In the genomic region with DNA sequence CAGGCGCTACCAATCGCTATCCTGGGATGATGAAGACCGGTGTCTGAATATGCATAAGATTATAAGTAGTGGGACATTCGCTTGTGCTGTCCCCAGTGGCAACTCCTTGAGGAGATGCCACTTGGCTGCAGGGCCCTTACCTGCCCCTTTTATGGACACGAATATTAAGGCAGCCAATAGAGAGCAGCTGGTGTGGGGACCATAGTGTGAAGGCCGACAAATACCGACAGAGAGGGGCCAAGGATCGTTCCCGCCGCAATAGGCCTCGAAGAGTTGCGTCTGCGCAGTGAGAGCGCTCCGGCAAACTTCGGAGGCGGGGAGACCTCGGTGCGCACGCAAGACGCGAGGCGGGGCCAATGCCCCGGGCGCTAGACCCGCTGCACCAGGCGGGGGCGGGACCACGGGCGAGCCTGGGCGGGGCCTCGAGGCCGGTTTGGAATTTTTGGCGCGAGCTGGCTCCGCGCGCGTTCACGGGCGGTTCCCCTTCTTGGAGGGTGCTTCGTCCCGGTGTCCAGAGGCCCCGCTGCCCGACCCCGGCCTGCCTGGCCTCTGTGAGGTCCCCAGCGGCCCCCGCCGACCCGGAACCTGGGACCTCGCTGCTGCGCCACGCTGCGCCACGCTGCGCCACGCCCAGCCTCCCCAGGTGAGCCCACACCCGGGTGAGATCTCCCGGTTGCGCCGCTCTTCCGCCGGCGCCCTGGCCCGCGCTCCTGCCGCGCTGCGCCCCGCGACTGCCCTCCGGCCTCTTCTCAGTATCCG, we compare ENCODE assay signal across 8 mouse cellular contexts. TPM values are rescaled to one million over a fixed set of nuclear protein-coding genes. Genes with fewer than 3 reads are reported as not detected.
DNase-seq lines count a peak whose midpoint lies in the region; ATAC-seq and TF ChIP-seq lines count a peak whose summit lies in the region.

A gene (plus strand): TSS at position 338 of the 759 bp plus-strand sequence.

- TF ChIP-seq EP300 in lung, postnatal 0 days (IDR thresholded peaks at IDR 0.05): no peak

- H3K27me3 ChIP-seq in hindbrain, embryonic 10.5 days (ENCODE audit: insufficient read depth, poor library complexity, severe bottlenecking): peaks cover 2% of the 10 kb centered on the region; the same call in 1 of the 2 replicates
- H3K27me3 ChIP-seq in lung, postnatal 0 days (replicated peaks; ENCODE audit: insufficient read depth, low read length): no peaks in the 10 kb centered on the region

- H3K4me3 ChIP-seq in hindbrain, embryonic 10.5 days: peak within 1 kb of the TSS; percentile 88
- peak within 1 kb of the TSS; percentile 81 for H3K4me3 ChIP-seq in lung, postnatal 0 days (ENCODE audit: low read depth, low read length)

- no peaks in the 10 kb centered on the region for H3K36me3 ChIP-seq in hindbrain, embryonic 10.5 days
- no peaks in the 10 kb centered on the region for H3K36me3 ChIP-seq in lung, postnatal 0 days (ENCODE audit: insufficient read depth, low read length)

- H3K27ac ChIP-seq in hindbrain, embryonic 10.5 days: peak within 1 kb of the TSS; percentile 92
- H3K27ac ChIP-seq in lung, postnatal 0 days (ENCODE audit: low read length): peak within 1 kb of the TSS; percentile 84

- peaks cover 21% of the 10 kb centered on the region for H3K4me1 ChIP-seq in hindbrain, embryonic 10.5 days (replicated peaks)
- peaks cover 3% of the 10 kb centered on the region; the same call in 1 of the 2 replicates for H3K4me1 ChIP-seq in lung, postnatal 0 days (ENCODE audit: insufficient read depth, low read depth, low read length)

- peak; percentile 76 for DNase-seq in MEL-GATA-1-ER (ENCODE audit: extremely low read depth, low read depth)
- DNase-seq in cerebellum, adult 8-10 months: peak; percentile 94
- DNase-seq in hindbrain, embryonic 10.5 days (ENCODE audit: low spot score): peak; percentile 95
- peak; percentile 92 for DNase-seq in layer of hippocampus, adult 9-11 months
- peak; percentile 96 for DNase-seq in lung, postnatal 0 days (ENCODE audit: low spot score)
- peak; percentile 93 for DNase-seq in ovary, postnatal 14 days (ENCODE audit: low spot score)
- DNase-seq in thymus, postnatal 14 days: peak; percentile 97

- peak; percentile 89 for ATAC-seq in frontal cortex, adult (ENCODE audit: low TSS enrichment)
- ATAC-seq in lung, postnatal 0 days: peak; percentile 95

- peak within 1 kb of the TSS; percentile 36; the same call in 1 of the 2 replicates for H3K9ac ChIP-seq in lung, postnatal 0 days (replicated peaks; ENCODE audit: low read depth)

- H3K9me3 ChIP-seq in hindbrain, embryonic 10.5 days: no peaks in the 10 kb centered on the region
- H3K9me3 ChIP-seq in lung, postnatal 0 days (ENCODE audit: low read length): no peaks in the 10 kb centered on the region

- TF ChIP-seq CTCF in lung, postnatal 0 days (IDR thresholded peaks at IDR 0.05): peak; percentile 18; the same call in 1 of the 2 replicates

- peak within 1 kb of the TSS; percentile 88 for H3K4me2 ChIP-seq in lung, postnatal 0 days (replicated peaks; ENCODE audit: low read depth, low read length)

- WGBS in hindbrain, embryonic 10.5 days: 2% methylated on average over 73 of the region's 73 CpGs
- WGBS in lung, postnatal 0 days: 2% methylated on average over 52 of the region's 73 CpGs

RNA-seq across cellular contexts. Expression of the gene that starts here (rescaled TPM):
- 54.0 and 61.5 TPM in 2 replicates for polyA plus RNA-seq in hindbrain, embryonic 10.5 days (2016; fragmentation: Nextera tagmentation; extraction: Ambion mirVana)
- polyA plus RNA-seq in lung, postnatal 0 days (2015; fragmentation: Nextera tagmentation; extraction: Ambion mirVana): 10.4 and 11.5 TPM in 2 replicates

Comparison
In these comparisons a context has a peak if more than half of its experiments do, and no peak if none do; other contexts are left out.
1. Peak in every context shown above with its lines: DNase-seq, ATAC-seq, H3K4me3 ChIP-seq and H3K27ac ChIP-seq.